Mouse (Mus musculus) midbrain, embryonic 14.5 days (tissue): ENCODE data around the gene Pabpc1l. TPM values are rescaled to one million over a fixed set of nuclear protein-coding genes. Genes with fewer than 3 reads are reported as not detected.

Experiments used
- ATAC-seq: fragments of 200-750 bp; cut with Nextera tagmentation; 2 replicates; pipeline ENCODE4 v1.8.0; 2017; ENCODE audit warnings: moderate number of reproducible peaks, moderate library complexity; ENCODE audit not compliant: low FRiP score, low TSS enrichment
- DNase-seq: peaks from one replicate; pipeline ENCODE4 v3.0.0-alpha.2; 2015
- H3K27ac ChIP-seq: fragments of 300-500 bp; sonication (generic); replicated peaks from 2 replicates; pipeline ENCODE4 v1.5.1; 2014; ENCODE audit warnings: mild to moderate bottlenecking, low read depth, low read length, moderate library complexity
- H3K27me3 ChIP-seq: fragments of 300-500 bp; sonication (generic); 2 replicates; pipeline ENCODE4 v1.6.1; 2014; ENCODE audit warnings: low read length, control low read depth, mixed read lengths; ENCODE audit not compliant: control insufficient read depth, insufficient read depth
- H3K36me3 ChIP-seq: fragments of 300-500 bp; sonication (generic); 2 replicates; pipeline ENCODE4 v1.6.1; 2014; ENCODE audit warnings: low read length, control low read depth; ENCODE audit not compliant: control insufficient read depth, insufficient read depth
- H3K4me1 ChIP-seq: fragments of 300-500 bp; sonication (generic); 2 replicates; pipeline ENCODE4 v1.6.1; 2014; ENCODE audit warnings: mild to moderate bottlenecking, antibody characterized with exemption, low read length, control low read depth; ENCODE audit not compliant: control insufficient read depth, insufficient read depth
- H3K4me2 ChIP-seq: fragments of 300-500 bp; sonication (generic); 2 replicates; pipeline ENCODE4 v1.6.1; 2014; ENCODE audit warnings: mild to moderate bottlenecking, low read length, moderate library complexity
- H3K4me3 ChIP-seq: fragments of 300-500 bp; sonication (generic); replicated peaks from 2 replicates; pipeline ENCODE4 v1.5.1; 2014; ENCODE audit warnings: low read depth, low read length
- H3K9ac ChIP-seq: fragments of 300-500 bp; sonication (generic); replicated peaks from 2 replicates; pipeline ENCODE4 v1.6.1; 2014; ENCODE audit warnings: mild to moderate bottlenecking, low read length, moderate library complexity
- H3K9me3 ChIP-seq: fragments of 300-500 bp; sonication (generic); 2 replicates; pipeline ENCODE4 v1.6.1; 2016; ENCODE audit warnings: low read length, control low read depth, mixed read lengths; ENCODE audit not compliant: control insufficient read depth
- WGBS: fragments of 180-500 bp; shearing (Covaris S2); extraction: QIAGEN DNeasy Blood & Tissue Kit; methylation state at CpG from one replicate; pipeline ENCODE4 v1.1.7; 2014; 5-methylcytosine and 5-hydroxymethylcytosine counted together
- polyA plus RNA-seq: library from polyadenylated mRNA; unstranded; fragments of >200 nt; fragmentation: Nextera tagmentation; extraction: Ambion mirVana; gene quantifications from 2 replicates; pipeline ENCODE4 v1.2.1, GENCODE M21; 2014

Pabpc1l gene
- polyA plus RNA-seq, 1 experiment from 2014 or later: 0.92 TPM

DNA sequence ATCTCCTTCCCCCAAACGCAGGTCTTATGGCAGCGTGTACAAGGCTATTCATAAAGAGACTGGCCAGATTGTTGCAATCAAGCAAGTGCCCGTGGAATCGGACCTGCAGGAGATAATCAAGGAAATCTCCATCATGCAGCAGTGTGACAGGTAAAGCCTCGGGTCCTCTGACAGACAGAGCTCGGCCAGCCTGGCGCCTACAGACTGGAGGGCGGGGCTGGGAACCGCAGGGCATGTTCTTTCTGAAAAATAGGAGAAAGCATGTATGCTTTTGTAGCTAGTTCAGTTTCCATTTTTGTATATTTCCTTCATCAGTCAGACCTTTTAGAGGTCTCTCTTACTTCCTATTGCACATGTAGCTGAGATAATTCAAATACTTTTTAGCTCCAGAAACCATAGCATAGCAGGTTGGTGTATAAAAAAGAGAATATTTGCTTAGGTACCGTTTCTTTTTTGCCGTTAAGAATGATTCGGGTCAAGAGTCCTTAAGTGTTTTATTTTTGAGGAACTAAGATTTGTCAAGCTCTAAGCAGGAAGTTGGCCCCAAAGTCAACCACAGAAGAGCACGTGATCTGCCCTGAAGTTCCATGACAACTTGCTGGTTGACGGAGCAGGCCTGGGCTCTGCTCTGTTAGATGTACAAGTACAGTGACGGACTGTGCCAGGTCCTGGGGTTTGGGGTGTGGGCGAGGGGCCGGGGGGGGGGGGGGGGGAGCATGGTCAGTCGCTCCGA lies 58.5 kb downstream of the Pabpc1l start:
- no peak overlapping the region for H3K4me3 ChIP-seq
- no peaks in the 10 kb centered on the region for H3K9me3 ChIP-seq
- DNase-seq (no peak), ATAC-seq (no peak)
- WGBS: 91% methylated on average over 19 of the region's 19 CpGs
- H3K27me3 ChIP-seq: no peaks in the 10 kb centered on the region
- H3K27ac ChIP-seq: no peak overlapping the region
- H3K4me2 ChIP-seq: no peak overlapping the region
- H3K4me1 ChIP-seq: no peaks in the 10 kb centered on the region
- peaks cover 90% of the 10 kb centered on the region for H3K36me3 ChIP-seq
- no peak overlapping the region for H3K9ac ChIP-seq

DNA sequence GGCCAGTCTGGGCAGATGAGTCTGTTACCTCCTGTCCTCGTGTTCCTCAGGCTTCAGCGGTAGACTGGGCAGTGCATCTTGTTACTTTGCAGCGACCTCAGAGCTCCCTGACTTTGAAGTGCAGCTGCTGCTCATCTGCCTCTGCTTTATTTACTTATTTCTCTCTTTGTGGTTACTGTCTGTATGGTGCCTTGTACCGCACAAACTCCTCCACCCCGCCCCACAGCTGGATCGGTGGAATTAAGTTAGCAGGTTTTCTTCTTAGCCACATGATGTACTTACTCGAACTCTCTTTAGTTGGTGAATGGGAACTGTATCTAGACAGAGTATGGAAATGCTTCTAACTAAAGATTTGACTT lies 59.1 kb downstream of the Pabpc1l start:
- no peak for ATAC-seq
- Histone ChIP-seq H3K9ac (no peak overlapping the region), H3K4me1 (no peaks in the 10 kb centered on the region), H3K4me3 (no peak overlapping the region), H3K4me2 (no peak overlapping the region), H3K36me3 (peaks cover 96% of the 10 kb centered on the region), H3K27me3 (no peaks in the 10 kb centered on the region), H3K9me3 (no peaks in the 10 kb centered on the region), H3K27ac (no peak overlapping the region)
- DNase-seq: no peak
- 96% methylated on average over 7 of the region's 7 CpGs for WGBS

GRCm38 (mm10) chr2:164087416-164088017 lies 62.3 kb downstream of the Pabpc1l start:
- Histone ChIP-seq H3K4me2 (no peak overlapping the region), H3K27me3 (no peaks in the 10 kb centered on the region), H3K36me3 (peaks cover 85% of the 10 kb centered on the region), H3K9ac (no peak overlapping the region), H3K9me3 (no peaks in the 10 kb centered on the region), H3K4me3 (no peak overlapping the region), H3K4me1 (no peaks in the 10 kb centered on the region), H3K27ac (no peak overlapping the region)
- DNase-seq (no peak), ATAC-seq (no peak)
- whole genome bisulfite sequencing: 94% methylated on average over 6 of the region's 6 CpGs

DNA sequence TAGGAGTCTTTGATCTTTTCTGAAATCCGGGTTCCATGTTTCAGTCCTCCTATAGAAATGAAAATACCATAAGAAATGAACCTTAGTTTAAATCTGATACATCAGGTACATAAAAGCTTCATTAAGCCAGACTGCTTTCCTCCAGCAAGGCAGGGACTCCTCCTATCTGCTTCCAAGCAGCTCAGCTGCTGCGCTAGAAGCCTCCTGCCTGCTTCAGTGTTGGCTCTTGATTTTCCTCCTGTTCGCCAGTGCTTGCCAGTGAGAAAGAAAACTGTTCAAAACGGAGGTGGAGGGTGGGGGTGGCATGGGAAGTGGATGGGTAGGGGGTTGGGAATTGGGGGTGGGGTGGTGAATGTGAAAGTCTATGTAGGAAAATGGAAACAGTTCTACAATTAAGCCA lies 64.3 kb downstream of the Pabpc1l start:
- DNase-seq: no peak
- Histone ChIP-seq H3K4me3 (no peak overlapping the region), H3K9ac (no peak overlapping the region), H3K27ac (no peak overlapping the region), H3K4me2 (no peak overlapping the region), H3K27me3 (no peaks in the 10 kb centered on the region), H3K36me3 (peaks cover 68% of the 10 kb centered on the region), H3K9me3 (no peaks in the 10 kb centered on the region), H3K4me1 (no peaks in the 10 kb centered on the region)
- ATAC-seq: no peak
- WGBS: 90% methylated on average over 4 of the region's 4 CpGs

DNA sequence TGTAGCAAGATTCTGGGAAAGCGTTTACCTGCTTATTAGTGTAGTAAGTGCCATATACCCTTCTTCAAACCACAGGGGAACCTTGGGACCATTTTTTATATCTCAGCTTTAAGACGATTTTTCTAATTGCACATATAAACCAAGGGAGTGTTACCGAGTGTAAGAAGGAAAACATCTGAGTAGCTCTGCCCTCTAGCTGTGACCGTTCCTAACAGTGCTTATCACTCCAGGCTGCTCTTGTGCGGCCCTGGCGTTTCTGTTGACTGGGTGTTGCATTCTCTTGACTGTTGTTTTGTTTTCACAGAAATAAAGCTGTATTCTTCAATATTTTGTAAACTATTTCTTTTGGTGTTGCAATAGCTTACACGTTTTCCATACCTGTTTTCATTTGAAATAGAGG lies 68.9 kb downstream of the Pabpc1l start:
- H3K36me3 ChIP-seq: peaks cover 53% of the 10 kb centered on the region

GRCm38 (mm10) chr2:164098603-164099250 lies 73.5 kb downstream of the Pabpc1l start:
- Histone ChIP-seq H3K4me3 (no peak overlapping the region), H3K27ac (no peak overlapping the region), H3K36me3 (peaks cover 66% of the 10 kb centered on the region), H3K4me2 (no peak overlapping the region), H3K4me1 (no peaks in the 10 kb centered on the region), H3K9ac (no peak overlapping the region), H3K27me3 (no peaks in the 10 kb centered on the region), H3K9me3 (no peaks in the 10 kb centered on the region)
- no peak for DNase-seq
- 94% methylated on average over 11 of the region's 11 CpGs for WGBS
- no peak for ATAC-seq

More for the DNA sequence above, 68.9 kb downstream of the Pabpc1l start:
- no peak overlapping the region for H3K4me2 ChIP-seq
- no peak overlapping the region for H3K27ac ChIP-seq
- no peak for DNase-seq
- no peaks in the 10 kb centered on the region for H3K9me3 ChIP-seq
- no peak overlapping the region for H3K4me3 ChIP-seq
- ATAC-seq: no peak
- H3K27me3 ChIP-seq: no peaks in the 10 kb centered on the region
- H3K4me1 ChIP-seq: no peaks in the 10 kb centered on the region
- H3K9ac ChIP-seq: no peak overlapping the region
- 86% methylated on average over 7 of the region's 7 CpGs for WGBS

Other genes with a start within 250 kb of the Pabpc1l start
- gene Ccn5, start 204.6 kb upstream of the Pabpc1l start, polyA plus RNA-seq: 0.57 and 0.70 TPM in 2 replicates
- not detected in 2 replicates for gene Kcnk15, start 171.8 kb upstream of the Pabpc1l start, polyA plus RNA-seq
- gene Rims4, start 106.8 kb upstream of the Pabpc1l start, polyA plus RNA-seq: 6.2 and 11.8 TPM in 2 replicates
- 394 and 437 TPM in 2 replicates for gene Ywhab, start 30.5 kb upstream of the Pabpc1l start, polyA plus RNA-seq
- gene Stk4, start 44.9 kb downstream of the Pabpc1l start, polyA plus RNA-seq: 26.3 and 35.0 TPM in 2 replicates
- 46.3 and 50.3 TPM in 2 replicates for gene Tomm34, start 45.7 kb downstream of the Pabpc1l start, polyA plus RNA-seq
- gene Kcns1, start 145.7 kb downstream of the Pabpc1l start, polyA plus RNA-seq: 0.62 and 2.1 TPM in 2 replicates
- gene Wfdc5, start 157.3 kb downstream of the Pabpc1l start, polyA plus RNA-seq: not detected in 2 replicates
- not detected in 2 replicates for gene Wfdc12, start 165.2 kb downstream of the Pabpc1l start, polyA plus RNA-seq
- gene Wfdc15a, start 174.7 kb downstream of the Pabpc1l start, polyA plus RNA-seq: not detected in 2 replicates
- gene Wfdc15b, start 196.2 kb downstream of the Pabpc1l start, polyA plus RNA-seq: not detected in 2 replicates
- not detected in 2 replicates for gene Svs2, start 213.0 kb downstream of the Pabpc1l start, polyA plus RNA-seq
- gene Svs3b, start 231.2 kb downstream of the Pabpc1l start, polyA plus RNA-seq: not detected in 2 replicates